Mouse (Mus musculus): Measurements from ENCODE around the gene Sppl3. TPM values are rescaled to one million over a fixed set of nuclear protein-coding genes. Genes with fewer than 3 reads are reported as not detected.

Gene Sppl3
- total and polyA plus RNA-seq, 2 experiments from 2014 or later, result 37.1 to 153 TPM

DNA sequence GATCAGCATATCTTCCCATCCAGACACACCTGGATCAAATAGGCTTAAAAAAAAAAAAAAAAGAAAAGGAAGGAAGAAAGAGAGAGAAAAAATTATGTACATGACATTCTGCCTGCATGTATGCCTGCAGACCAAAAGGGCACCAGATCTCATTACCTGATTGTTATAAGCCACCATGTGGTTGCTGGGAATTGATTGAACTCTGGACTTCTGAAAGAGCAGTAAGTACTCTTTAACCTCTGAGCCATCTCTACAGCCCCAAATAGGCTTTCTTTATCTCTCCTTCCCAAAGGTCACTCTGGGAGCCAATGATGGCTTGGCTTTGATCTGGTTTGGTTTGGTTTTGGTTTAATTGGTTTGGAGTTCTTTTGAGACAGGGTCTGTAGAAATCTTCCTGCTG, 25.9 kb upstream of the Sppl3 start:
- no peak overlapping the region for H3K9ac ChIP-seq (replicated peaks; ENCODE audit: low read length, poor library complexity, severe bottlenecking)
- H3K27me3 ChIP-seq (ENCODE audit: insufficient read depth, low read length), result no peaks in the 10 kb centered on the region
- no peaks in the 10 kb centered on the region for H3K36me3 ChIP-seq (ENCODE audit: insufficient read depth, low read length)
- H3K4me2 ChIP-seq (ENCODE audit: low read depth, low read length, poor library complexity, severe bottlenecking), result no peak overlapping the region
- DNase-seq (ENCODE audit: low spot score), result no peak
- 0 out of 2 replicates have a peak, but pooled peaks cover 2% of the 10 kb centered on the region for H3K9me3 ChIP-seq (ENCODE audit: low read length)
- ATAC-seq (ENCODE audit: low FRiP score), result no peak
- H3K4me3 ChIP-seq (ENCODE audit: low read depth, low read length), result no peak overlapping the region
- TF ChIP-seq CTCF (IDR thresholded peaks at IDR 0.05), result no peak
- H3K27ac ChIP-seq (ENCODE audit: low read depth, low read length), result no peak overlapping the region
- H3K4me1 ChIP-seq (ENCODE audit: insufficient read depth, low read length), result no peaks in the 10 kb centered on the region

DNA sequence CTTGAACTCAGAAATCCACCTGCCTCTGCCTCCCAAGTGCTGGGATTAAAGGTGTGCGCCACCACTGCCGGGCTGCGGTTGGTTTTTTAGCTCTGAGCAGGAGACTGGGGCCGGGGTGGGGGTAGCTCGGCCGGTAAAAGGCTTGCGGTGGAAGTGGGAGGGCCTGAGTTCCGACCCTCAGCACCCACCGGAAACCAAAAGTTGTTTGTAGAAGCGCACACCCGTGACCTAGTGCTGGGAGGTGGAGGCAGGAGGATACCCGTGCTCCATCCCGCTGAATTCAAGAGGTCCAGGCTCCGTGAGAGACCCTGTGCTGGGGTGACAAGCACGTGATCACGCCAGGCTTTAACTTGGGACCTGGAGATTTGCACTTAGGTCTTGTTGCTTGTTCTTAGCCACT, 14.5 kb upstream of the Sppl3 start:
- Histone ChIP-seq H3K27me3 (ENCODE audit: insufficient read depth, low read length) (no peaks in the 10 kb centered on the region), H3K9ac (replicated peaks; ENCODE audit: low read length, poor library complexity, severe bottlenecking) (no peak overlapping the region), H3K4me1 (ENCODE audit: insufficient read depth, low read length) (no peaks in the 10 kb centered on the region), H3K36me3 (ENCODE audit: insufficient read depth, low read length) (no peaks in the 10 kb centered on the region), H3K27ac (ENCODE audit: low read depth, low read length) (no peak overlapping the region), H3K4me2 (ENCODE audit: low read depth, low read length, poor library complexity, severe bottlenecking) (no peak overlapping the region), H3K9me3 (ENCODE audit: low read length) (no peaks in the 10 kb centered on the region), H3K4me3 (ENCODE audit: low read depth, low read length) (no peak overlapping the region)
- DNase-seq (ENCODE audit: low spot score) (no peak), ATAC-seq (ENCODE audit: low FRiP score) (no peak)
- TF ChIP-seq CTCF (IDR thresholded peaks at IDR 0.05), result no peak
- WGBS, result 84% methylated on average over 16 of the region's 16 CpGs

- WGBS, result 66% methylated on average over 6 of the region's 6 CpGs
Observed at GRCm38 (mm10) chr5:114997327-114997726, 13.6 kb upstream of the Sppl3 start.

GRCm38 (mm10) chr5:115000503-115000902, 10.4 kb upstream of the Sppl3 start:
- 81% methylated on average over 2 of the region's 2 CpGs for WGBS
- H3K27ac ChIP-seq (ENCODE audit: low read depth, low read length), result no peak overlapping the region
- no peak overlapping the region for H3K4me3 ChIP-seq (ENCODE audit: low read depth, low read length)
- no peaks in the 10 kb centered on the region for H3K27me3 ChIP-seq (ENCODE audit: insufficient read depth, low read length)
- DNase-seq (ENCODE audit: low spot score) (no peak), ATAC-seq (ENCODE audit: low FRiP score) (no peak)
- no peaks in the 10 kb centered on the region for H3K36me3 ChIP-seq (ENCODE audit: insufficient read depth, low read length)
- no peak overlapping the region for H3K9ac ChIP-seq (replicated peaks; ENCODE audit: low read length, poor library complexity, severe bottlenecking)
- H3K4me2 ChIP-seq (ENCODE audit: low read depth, low read length, poor library complexity, severe bottlenecking), result no peak overlapping the region
- TF ChIP-seq CTCF (IDR thresholded peaks at IDR 0.05), result no peak
- no peaks in the 10 kb centered on the region for H3K9me3 ChIP-seq (ENCODE audit: low read length)
- no peaks in the 10 kb centered on the region for H3K4me1 ChIP-seq (ENCODE audit: insufficient read depth, low read length)

More at GRCm38 (mm10) chr5:114997327-114997726, 13.6 kb upstream of the Sppl3 start:
- H3K27me3 ChIP-seq (ENCODE audit: insufficient read depth, low read length), result no peaks in the 10 kb centered on the region
- no peaks in the 10 kb centered on the region for H3K36me3 ChIP-seq (ENCODE audit: insufficient read depth, low read length)
- no peaks in the 10 kb centered on the region for H3K4me1 ChIP-seq (ENCODE audit: insufficient read depth, low read length)
- DNase-seq (ENCODE audit: low spot score) (no peak), ATAC-seq (ENCODE audit: low FRiP score) (no peak)
- no peak for TF ChIP-seq CTCF (IDR thresholded peaks at IDR 0.05)
- no peak overlapping the region for H3K9ac ChIP-seq (replicated peaks; ENCODE audit: low read length, poor library complexity, severe bottlenecking)
- no peak overlapping the region for H3K27ac ChIP-seq (ENCODE audit: low read depth, low read length)
- no peak overlapping the region for H3K4me2 ChIP-seq (ENCODE audit: low read depth, low read length, poor library complexity, severe bottlenecking)
- no peaks in the 10 kb centered on the region for H3K9me3 ChIP-seq (ENCODE audit: low read length)
- no peak overlapping the region for H3K4me3 ChIP-seq (ENCODE audit: low read depth, low read length)

GRCm38 (mm10) chr5:115001464-115001863, 9.5 kb upstream of the Sppl3 start:
- Histone ChIP-seq H3K27ac (ENCODE audit: low read depth, low read length) (no peak overlapping the region), H3K4me2 (ENCODE audit: low read depth, low read length, poor library complexity, severe bottlenecking) (no peak overlapping the region), H3K4me1 (ENCODE audit: insufficient read depth, low read length) (no peaks in the 10 kb centered on the region), H3K9ac (replicated peaks; ENCODE audit: low read length, poor library complexity, severe bottlenecking) (no peak overlapping the region), H3K9me3 (ENCODE audit: low read length) (no peaks in the 10 kb centered on the region), H3K4me3 (ENCODE audit: low read depth, low read length) (no peak overlapping the region), H3K27me3 (ENCODE audit: insufficient read depth, low read length) (no peaks in the 10 kb centered on the region), H3K36me3 (ENCODE audit: insufficient read depth, low read length) (no peaks in the 10 kb centered on the region)
- DNase-seq (ENCODE audit: low spot score) (no peak), ATAC-seq (ENCODE audit: low FRiP score) (no peak)
- no peak for TF ChIP-seq CTCF (IDR thresholded peaks at IDR 0.05)
- 76% methylated on average over 8 of the region's 8 CpGs for WGBS

DNA sequence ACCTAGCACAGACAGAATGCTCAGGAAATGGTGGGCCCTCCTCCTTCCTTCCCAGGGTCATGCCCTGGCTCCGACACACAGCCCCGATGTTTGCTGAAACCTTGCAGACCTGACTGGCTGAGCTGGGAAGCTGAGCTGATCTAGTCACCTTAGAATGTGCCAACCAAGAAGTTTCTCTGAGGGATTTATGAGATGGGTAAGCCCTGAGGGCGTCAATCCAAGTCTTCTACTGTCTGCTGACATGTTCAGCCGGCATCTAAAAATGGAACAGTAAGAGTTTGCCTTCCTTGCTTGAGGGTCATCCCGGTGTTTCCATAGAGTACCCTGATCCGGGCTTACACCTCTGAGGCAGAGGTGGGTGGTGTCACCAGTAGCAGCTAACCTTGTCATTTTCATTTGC, 8.2 kb upstream of the Sppl3 start:
- Histone ChIP-seq H3K9me3 (ENCODE audit: low read length) (no peaks in the 10 kb centered on the region), H3K27me3 (ENCODE audit: insufficient read depth, low read length) (no peaks in the 10 kb centered on the region), H3K4me1 (ENCODE audit: insufficient read depth, low read length) (no peaks in the 10 kb centered on the region), H3K27ac (ENCODE audit: low read depth, low read length) (no peak overlapping the region), H3K4me2 (ENCODE audit: low read depth, low read length, poor library complexity, severe bottlenecking) (no peak overlapping the region), H3K9ac (replicated peaks; ENCODE audit: low read length, poor library complexity, severe bottlenecking) (no peak overlapping the region), H3K4me3 (ENCODE audit: low read depth, low read length) (no peak overlapping the region), H3K36me3 (ENCODE audit: insufficient read depth, low read length) (no peaks in the 10 kb centered on the region)
- TF ChIP-seq CTCF (IDR thresholded peaks at IDR 0.05), result no peak
- ATAC-seq (ENCODE audit: low FRiP score) (no peak), DNase-seq (ENCODE audit: low spot score) (no peak)
- 83% methylated on average over 6 of the region's 6 CpGs for WGBS
